Mouse (Mus musculus) heart, embryonic 14.5 days (tissue): ENCODE measurements at regions not wholly inside any gene's neighbourhood (a gene's known extent, or its start where the extent isn't known, plus 50 kb on each side); places are given as distances from the start of the nearest gene placed in this dataset.

ENCODE experiments used
- ATAC-seq: fragments of 200-750 bp; cut with Nextera tagmentation; 2 replicates; pipeline ENCODE4 v1.8.0; 2017; ENCODE audit warnings: low read depth, moderate TSS enrichment; ENCODE audit not compliant: insufficient number of reproducible peaks, insufficient read depth, low FRiP score
- H3K27ac ChIP-seq, 2 experiments: fragments of 200-500 bp in 1 of 2; fragments of 300-500 bp in 1 of 2; sonication (generic) in 1 of 2; replicated peaks in 1 of 2; 2 replicates each; pipeline ENCODE4 v1.5.1; 2012 to 2014; ENCODE audit warnings: low read depth in 2 of 2, low read length in 2 of 2, control low read depth in 1 of 2, mild to moderate bottlenecking in 1 of 2, mixed read lengths in 1 of 2; ENCODE audit not compliant: control insufficient read depth in 1 of 2, insufficient read depth in 1 of 2
- H3K27me3 ChIP-seq: fragments of 300-500 bp; sonication (generic); 2 replicates; pipeline ENCODE4 v1.6.1; 2014; ENCODE audit warnings: mild to moderate bottlenecking, low read length, control low read depth; ENCODE audit not compliant: control insufficient read depth, insufficient read depth
- H3K36me3 ChIP-seq: fragments of 300-500 bp; sonication (generic); 2 replicates; pipeline ENCODE4 v1.6.1; 2014; ENCODE audit warnings: mild to moderate bottlenecking, control low read depth, low read length, mixed read lengths; ENCODE audit not compliant: control insufficient read depth, insufficient read depth
- H3K4me1 ChIP-seq, 2 experiments: fragments of 200-500 bp in 1 of 2; fragments of 300-500 bp in 1 of 2; sonication (generic) in 1 of 2; 2 replicates each; pipeline ENCODE4 v1.6.1; 2012 to 2014; ENCODE audit warnings: low read length in 2 of 2, control low read depth in 1 of 2, mixed read lengths in 1 of 2; ENCODE audit not compliant: control insufficient read depth in 2 of 2, insufficient read depth in 2 of 2
- H3K4me2 ChIP-seq: fragments of 300-500 bp; sonication (generic); 2 replicates; pipeline ENCODE4 v1.6.1; 2014; ENCODE audit warnings: mild to moderate bottlenecking, low read length
- H3K4me3 ChIP-seq, 2 experiments: fragments of 200-500 bp in 1 of 2; fragments of 300-500 bp in 1 of 2; sonication (generic) in 1 of 2; 2 replicates each; pipeline ENCODE4 v1.5.1; 2012 to 2014; ENCODE audit warnings: low read length in 2 of 2, mild to moderate bottlenecking in 2 of 2, control low read depth in 1 of 2, low read depth in 1 of 2, moderate library complexity in 1 of 2; ENCODE audit not compliant: control insufficient read depth in 1 of 2, insufficient read depth in 1 of 2
- H3K9ac ChIP-seq: fragments of 300-500 bp; sonication (generic); 2 replicates; pipeline ENCODE4 v1.6.1; 2014; ENCODE audit warnings: mild to moderate bottlenecking, low read length
- H3K9me3 ChIP-seq: fragments of 300-500 bp; sonication (generic); 2 replicates; pipeline ENCODE4 v1.6.1; 2016; ENCODE audit warnings: low read length, control low read depth; ENCODE audit not compliant: control insufficient read depth
- WGBS: fragments of 180-500 bp; shearing (Covaris S2); extraction: QIAGEN DNeasy Blood & Tissue Kit; methylation state at CpG from one replicate; pipeline ENCODE4 v1.1.7; 2014; 5-methylcytosine and 5-hydroxymethylcytosine counted together

DNA sequence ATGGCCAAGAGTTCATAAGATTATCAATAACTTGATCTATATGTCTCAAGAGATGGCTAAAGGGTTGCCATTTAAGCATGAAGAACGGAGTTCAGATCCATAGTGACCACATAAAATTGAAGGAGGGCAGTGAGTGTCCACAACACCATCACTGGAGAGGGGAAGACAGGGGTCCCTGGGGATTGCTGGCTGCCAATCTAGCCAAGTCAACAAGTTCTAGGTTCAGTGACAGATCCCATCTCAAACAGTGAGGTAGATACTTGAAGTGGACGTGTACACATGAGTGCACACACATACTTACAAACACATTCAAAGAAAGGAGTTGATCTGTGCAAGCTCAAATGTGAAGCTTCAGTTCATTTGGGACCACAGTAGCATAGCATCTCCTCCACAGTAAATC is 471.8 kb upstream of the Atp11b start:
- Histone ChIP-seq H3K9me3 (no peaks in the 10 kb centered on the region), H3K9ac (no peak overlapping the region), H3K4me3 (no peak overlapping the region), H3K27me3 (no peaks in the 10 kb centered on the region), H3K36me3 (no peaks in the 10 kb centered on the region), H3K27ac (no peak overlapping the region), H3K4me2 (no peak overlapping the region), H3K4me1 (no peaks in the 10 kb centered on the region)
- WGBS: 70% methylated on average over 2 of the region's 2 CpGs
- ATAC-seq: no peak

DNA sequence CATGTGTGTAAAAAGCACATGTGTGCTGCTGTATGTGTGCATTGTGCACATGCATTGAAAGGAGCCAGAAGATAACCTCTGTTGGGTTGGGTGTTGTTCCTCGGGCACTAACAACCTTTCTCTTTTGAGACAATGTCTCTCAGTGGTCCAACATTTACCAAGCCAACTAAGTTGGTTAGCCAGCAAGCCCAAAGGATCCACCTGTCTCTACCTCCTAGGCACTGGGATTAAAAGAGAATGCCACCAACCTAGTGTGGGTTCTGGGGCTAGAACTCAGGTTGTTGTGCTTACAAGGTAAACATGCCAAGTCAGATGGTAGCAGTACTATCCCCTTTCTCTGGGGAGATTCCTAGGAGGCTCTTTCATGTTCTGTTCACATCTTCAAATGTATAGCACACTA is 459.1 kb upstream of the Atp11b start:
- ATAC-seq: no peak
- H3K27me3 ChIP-seq: no peaks in the 10 kb centered on the region
- no peaks in the 10 kb centered on the region for H3K4me1 ChIP-seq
- no peak overlapping the region for H3K4me3 ChIP-seq
- 65% methylated on average over 1 of the region's 1 CpGs for WGBS
- H3K36me3 ChIP-seq: no peaks in the 10 kb centered on the region
- no peak overlapping the region for H3K9ac ChIP-seq
- H3K4me2 ChIP-seq: no peak overlapping the region
- 0 out of 2 replicates have a peak, but pooled peaks cover 5% of the 10 kb centered on the region for H3K9me3 ChIP-seq
- no peak overlapping the region for H3K27ac ChIP-seq

DNA sequence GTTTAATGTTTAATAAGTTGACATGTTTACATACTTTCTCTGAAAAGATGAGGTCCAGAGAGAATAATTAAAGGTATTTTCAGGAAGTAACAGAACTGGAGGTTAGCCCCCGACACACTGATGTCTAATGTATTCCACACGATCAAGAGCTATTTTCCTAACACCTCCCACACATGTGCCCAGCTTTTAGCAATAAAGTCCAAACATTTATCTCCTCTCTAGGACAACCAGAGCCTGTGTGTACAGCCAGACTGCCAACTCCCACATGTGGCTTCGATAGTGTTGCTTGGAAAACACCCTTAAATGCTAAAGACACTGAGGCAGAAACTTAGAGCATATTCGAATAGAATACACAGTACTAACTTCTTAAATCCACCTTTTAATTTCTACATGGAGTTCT is 458.2 kb upstream of the Atp11b start:
- Histone ChIP-seq H3K27ac (no peak overlapping the region), H3K4me1 (no peaks in the 10 kb centered on the region), H3K27me3 (no peaks in the 10 kb centered on the region), H3K36me3 (no peaks in the 10 kb centered on the region), H3K4me3 (no peak overlapping the region), H3K9me3 (0 out of 2 replicates have a peak, but pooled peaks cover 5% of the 10 kb centered on the region), H3K4me2 (no peak overlapping the region), H3K9ac (no peak overlapping the region)
- no peak for ATAC-seq
- WGBS: 73% methylated on average over 4 of the region's 4 CpGs

DNA sequence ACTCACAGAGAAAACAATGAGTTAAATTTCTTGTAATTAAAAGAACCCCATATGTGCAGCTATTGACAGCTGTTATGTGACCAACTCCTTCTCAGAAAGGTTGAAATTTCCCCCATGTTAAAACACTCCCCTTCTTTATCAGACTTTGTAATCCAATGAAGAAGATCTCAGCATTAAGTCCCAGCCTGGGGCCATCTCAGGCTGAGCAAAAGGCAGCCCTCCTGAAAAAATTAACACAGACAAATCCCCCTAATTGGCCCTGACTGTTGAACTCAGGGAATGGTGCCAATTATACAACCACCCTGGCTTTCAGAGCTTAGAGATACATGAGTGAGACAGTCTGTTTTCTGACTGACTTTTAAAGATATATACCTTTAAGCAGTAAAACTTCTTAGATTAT is 454.9 kb upstream of the Atp11b start:
- Histone ChIP-seq H3K27ac (no peak overlapping the region), H3K9ac (no peak overlapping the region), H3K4me3 (no peak overlapping the region), H3K27me3 (no peaks in the 10 kb centered on the region), H3K4me2 (no peak overlapping the region), H3K9me3 (peaks cover 13% of the 10 kb centered on the region), H3K36me3 (no peaks in the 10 kb centered on the region), H3K4me1 (no peaks in the 10 kb centered on the region)
- ATAC-seq: no peak

DNA sequence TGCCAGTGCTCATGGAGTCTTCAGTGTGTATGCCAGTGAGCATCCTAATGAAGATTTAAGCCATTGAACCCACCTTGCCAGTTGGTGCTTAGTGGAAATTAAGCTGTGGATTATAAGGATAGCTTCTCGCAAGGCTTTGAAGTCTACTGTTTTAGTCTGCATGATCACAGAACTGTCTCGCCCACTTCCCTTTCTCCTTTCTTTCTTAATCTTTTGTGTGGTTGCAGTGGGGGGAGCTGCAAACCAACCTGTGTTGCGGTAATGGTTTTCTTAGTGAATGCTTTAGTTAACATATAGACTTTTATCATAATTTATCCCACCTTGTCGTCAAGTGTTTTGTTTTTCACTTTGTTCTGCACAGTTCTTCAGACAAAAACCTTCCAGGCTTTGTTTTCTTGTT is 447.9 kb upstream of the Atp11b start:
- H3K4me1 ChIP-seq: no peaks in the 10 kb centered on the region
- no peaks in the 10 kb centered on the region for H3K27me3 ChIP-seq
- WGBS: 88% methylated on average over 4 of the region's 4 CpGs
- no peak overlapping the region for H3K9ac ChIP-seq
- H3K4me2 ChIP-seq: no peak overlapping the region
- H3K36me3 ChIP-seq: no peaks in the 10 kb centered on the region
- no peak overlapping the region for H3K27ac ChIP-seq
- no peak overlapping the region for H3K4me3 ChIP-seq
- H3K9me3 ChIP-seq: peaks cover 11% of the 10 kb centered on the region
- ATAC-seq: no peak

DNA sequence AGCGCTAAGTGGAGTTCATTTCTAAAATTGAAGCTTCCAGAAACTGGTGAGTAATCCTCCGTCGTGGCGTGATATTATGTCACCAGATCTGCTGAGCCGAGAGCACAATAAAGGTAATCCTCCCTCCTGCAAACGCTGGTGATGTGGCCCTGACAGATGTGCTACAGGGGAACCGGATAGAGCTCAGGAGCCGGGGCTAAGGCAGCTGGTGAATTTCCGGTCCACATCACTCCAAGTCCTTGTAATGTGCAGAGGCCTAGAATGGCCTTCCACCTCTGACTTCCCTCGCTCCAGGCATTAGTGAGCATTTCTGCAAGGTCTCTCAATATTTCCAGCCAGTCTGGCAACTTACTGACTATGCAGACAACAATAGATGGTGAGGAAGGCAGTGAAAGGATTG is 439.7 kb upstream of the Atp11b start:
- H3K4me2 ChIP-seq: no peak overlapping the region
- WGBS: 80% methylated on average over 10 of the region's 10 CpGs
- ATAC-seq: no peak
- H3K36me3 ChIP-seq: no peaks in the 10 kb centered on the region
- H3K9ac ChIP-seq: no peak overlapping the region
- no peak overlapping the region for H3K4me3 ChIP-seq
- no peak overlapping the region for H3K27ac ChIP-seq
- no peaks in the 10 kb centered on the region for H3K27me3 ChIP-seq
- no peaks in the 10 kb centered on the region for H3K9me3 ChIP-seq
- H3K4me1 ChIP-seq: no peaks in the 10 kb centered on the region

DNA sequence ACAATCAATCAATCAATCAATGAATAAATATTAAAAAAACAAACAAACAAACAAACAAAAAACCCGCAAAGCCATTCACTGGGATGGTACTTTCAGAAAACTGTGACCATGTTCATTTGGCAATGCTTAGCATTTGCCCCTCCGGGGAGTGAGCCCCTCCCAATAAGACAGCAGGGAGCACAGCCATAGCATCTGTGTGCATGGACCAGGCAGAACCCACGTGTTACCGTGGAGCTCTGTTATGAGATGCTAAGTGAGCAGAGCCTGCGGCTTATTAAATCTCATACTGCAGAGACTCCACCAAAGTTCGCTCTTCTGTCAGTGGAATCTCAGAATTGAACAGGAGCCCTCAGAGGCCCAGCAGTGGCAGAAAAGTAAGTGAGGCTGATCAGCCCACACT is 438.7 kb upstream of the Atp11b start:
- Histone ChIP-seq H3K27ac (no peak overlapping the region), H3K4me2 (no peak overlapping the region), H3K4me1 (no peaks in the 10 kb centered on the region), H3K27me3 (no peaks in the 10 kb centered on the region), H3K9ac (no peak overlapping the region), H3K36me3 (no peaks in the 10 kb centered on the region), H3K9me3 (no peaks in the 10 kb centered on the region), H3K4me3 (no peak overlapping the region)
- WGBS: 86% methylated on average over 6 of the region's 6 CpGs
- no peak for ATAC-seq

DNA sequence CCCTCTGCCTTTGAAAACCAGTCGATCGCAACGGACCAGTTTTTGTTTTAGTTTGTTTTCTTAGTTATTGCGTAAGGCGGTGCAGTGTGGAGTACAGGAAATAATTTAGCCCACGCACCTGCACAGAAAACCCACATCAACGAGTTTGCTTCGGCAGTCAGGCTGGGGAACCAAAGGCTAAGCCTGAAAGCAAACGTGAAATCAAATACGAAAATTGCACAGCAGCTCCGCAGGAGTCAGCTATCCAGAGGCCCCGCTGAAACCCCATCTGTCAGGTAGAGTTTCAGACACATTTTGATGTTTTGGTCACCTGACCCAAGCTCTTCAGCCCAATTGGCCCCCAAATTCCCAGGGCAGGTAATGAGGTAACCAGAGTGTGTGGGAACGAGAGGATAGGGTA is 435.6 kb upstream of the Atp11b start:
- WGBS: 80% methylated on average over 13 of the region's 13 CpGs
- no peak overlapping the region for H3K9ac ChIP-seq

More for the DNA sequence above, 435.6 kb upstream of the Atp11b start:
- Histone ChIP-seq H3K27ac (no peak overlapping the region), H3K27me3 (no peaks in the 10 kb centered on the region), H3K4me1 (peaks cover 0 to 3% of the 10 kb centered on the region in 2 experiments; a peak in 1 of 4 replicates), H3K9me3 (no peaks in the 10 kb centered on the region), H3K4me3 (no peak overlapping the region), H3K36me3 (no peaks in the 10 kb centered on the region), H3K4me2 (no peak overlapping the region)
- no peak for ATAC-seq
